Mouse (Mus musculus) cerebellum, adult (tissue): Measurements from ENCODE around the gene Srpk1.
A peak's percentile ranks its signal among the peaks of the same experiment; 100 is the strongest.

Source experiments
- ATAC-seq: cut with Nextera tagmentation; 2 replicates; pipeline ENCODE4 v1.9.2; 2017; ENCODE audit warnings: mild to moderate bottlenecking, moderate library complexity, mixed read lengths; ENCODE audit not compliant: insufficient number of reproducible peaks, low FRiP score, low TSS enrichment

Gene Srpk1

DNA sequence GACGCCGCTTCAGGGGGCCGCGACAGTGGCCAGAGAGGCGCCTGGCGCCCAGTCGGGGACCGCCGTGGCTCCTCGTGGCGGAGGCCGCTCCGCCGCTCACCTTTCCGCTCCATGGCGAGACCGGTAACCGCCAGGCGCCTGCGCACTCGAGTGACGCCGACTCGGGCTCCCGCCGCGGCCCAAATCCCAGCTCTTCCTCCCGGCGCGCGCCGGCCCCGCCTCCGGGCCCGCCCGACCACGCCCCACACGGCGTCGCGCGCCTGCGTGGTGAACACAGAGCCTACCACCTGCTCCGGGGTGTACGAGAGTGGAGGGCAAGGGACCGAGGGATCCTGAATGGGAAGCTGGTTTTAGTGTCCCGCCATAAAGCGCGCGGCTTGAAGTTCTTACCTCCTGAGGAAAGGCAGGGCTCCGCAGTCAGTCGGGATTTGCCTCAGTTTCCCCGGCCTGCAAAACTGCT is at the start of gene Srpk1:
Gene Srpk1 (minus strand): TSS at position 410 of the 460 bp plus-strand sequence.
- peak; percentile 96 for ATAC-seq

DNA sequence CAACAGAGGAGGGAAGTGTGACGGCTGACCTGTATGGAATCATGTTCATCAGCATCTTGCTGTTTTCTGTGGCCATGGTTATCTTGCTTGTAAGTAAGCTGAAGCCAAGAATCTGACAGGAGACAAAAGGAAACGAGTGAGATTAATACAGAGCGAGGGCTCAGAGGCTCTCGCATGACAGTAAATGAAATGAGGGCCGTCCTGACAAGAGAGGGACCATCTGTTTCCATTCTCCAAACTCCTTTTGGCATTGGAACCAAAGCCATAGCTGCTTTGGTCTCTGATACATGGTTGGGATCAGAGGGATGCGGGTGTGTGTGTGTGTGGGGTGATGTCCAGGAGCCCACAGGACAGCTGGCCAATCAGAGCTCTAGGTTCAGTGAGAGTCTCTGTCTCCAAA is 37.1 kb upstream of the Srpk1 start:
- ATAC-seq = no peak

DNA sequence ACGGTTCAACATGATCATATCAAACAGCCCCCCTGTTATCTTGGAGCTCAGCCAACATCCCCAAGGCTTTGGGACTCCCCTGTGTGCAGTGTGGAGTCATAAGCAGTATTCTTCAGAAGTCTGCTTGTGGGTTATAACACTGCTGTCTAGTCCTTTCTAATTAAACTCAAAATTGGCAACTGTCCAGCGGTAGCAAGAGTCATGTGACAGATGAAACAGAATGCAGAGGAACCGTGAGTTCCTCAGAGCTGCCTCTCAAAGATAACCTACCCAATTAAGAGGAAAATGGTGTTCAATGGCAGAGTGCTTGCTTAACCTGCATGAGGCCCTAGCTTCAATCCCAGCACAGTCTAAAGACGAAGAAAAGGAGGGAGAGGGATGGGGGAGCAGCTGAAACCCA is 35.4 kb upstream of the Srpk1 start:
- no peak for ATAC-seq

DNA sequence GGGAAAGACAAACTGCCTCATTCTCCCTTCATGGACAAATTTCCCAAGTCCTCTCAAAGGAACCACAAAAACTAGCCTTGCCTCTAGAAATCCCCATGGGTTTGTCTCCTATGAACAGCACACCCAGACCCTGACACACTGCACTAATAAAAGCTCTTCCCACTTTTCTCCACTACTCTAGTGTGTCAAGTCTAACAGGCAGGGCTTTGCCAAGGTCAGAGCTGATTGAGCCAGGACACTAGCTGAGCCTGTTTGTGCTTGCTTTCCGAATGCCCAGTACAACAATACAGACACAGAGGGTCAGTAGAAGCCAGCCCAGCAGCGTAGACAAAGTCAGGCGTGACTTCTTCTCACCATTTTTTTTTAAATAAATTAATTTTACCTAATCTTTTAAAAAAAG is 27.8 kb upstream of the Srpk1 start:
- no peak for ATAC-seq

DNA sequence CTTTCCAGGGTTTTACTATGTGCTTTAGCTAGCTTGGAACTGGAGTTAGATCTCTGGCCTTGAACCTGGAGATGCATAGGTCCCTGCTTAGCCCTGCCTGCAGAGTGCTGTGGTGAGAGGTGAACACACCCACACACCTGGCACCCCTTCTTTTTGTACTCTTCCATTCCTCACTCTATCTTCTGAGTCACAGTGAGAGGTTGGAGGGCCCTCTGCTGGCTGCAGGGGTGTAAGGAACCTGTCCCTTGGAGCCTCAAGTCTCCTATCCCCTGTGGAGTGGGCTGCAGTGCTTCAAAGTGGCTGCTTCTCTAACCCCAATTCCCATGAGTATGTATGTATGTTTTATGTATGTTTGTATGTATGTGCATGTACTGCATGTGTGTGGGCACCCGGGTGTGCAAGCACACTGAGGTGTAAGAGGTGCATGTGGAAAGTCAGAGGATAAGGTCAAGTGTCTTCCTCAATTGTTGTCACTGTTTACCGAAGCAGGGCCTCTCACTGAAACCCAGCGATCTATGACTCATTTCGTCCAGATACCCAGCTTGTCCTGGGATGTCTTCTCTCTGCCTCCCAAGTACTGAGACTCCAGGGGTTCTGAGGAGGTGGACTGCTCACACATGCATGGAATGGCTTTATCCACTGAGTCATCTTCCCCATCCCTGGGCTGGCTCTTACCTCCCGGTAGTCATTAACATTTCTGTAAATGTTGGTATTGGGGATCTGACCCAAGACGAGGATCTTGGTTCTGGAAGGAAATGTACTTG is 26.3 kb upstream of the Srpk1 start:
- no peak for ATAC-seq

DNA sequence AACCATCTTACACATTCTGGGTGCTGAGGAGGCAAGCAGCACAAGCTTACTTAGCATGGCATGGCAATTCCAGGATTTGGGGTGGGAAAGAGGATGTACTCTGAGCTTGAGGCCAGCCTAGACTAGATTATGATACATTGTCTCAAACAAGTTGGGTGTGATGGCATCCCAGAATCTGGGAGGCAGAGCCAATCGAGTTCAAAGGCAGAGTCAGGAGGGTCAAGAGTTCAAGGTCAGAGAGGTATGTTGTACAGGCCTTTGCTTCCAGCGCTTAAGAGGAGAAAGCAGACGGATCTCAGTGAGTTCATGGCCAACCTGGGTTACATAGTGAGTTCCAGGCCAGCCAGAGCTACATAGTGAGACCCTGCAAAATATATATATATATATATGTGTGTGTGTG is 23.7 kb upstream of the Srpk1 start:
- ATAC-seq = no peak

DNA sequence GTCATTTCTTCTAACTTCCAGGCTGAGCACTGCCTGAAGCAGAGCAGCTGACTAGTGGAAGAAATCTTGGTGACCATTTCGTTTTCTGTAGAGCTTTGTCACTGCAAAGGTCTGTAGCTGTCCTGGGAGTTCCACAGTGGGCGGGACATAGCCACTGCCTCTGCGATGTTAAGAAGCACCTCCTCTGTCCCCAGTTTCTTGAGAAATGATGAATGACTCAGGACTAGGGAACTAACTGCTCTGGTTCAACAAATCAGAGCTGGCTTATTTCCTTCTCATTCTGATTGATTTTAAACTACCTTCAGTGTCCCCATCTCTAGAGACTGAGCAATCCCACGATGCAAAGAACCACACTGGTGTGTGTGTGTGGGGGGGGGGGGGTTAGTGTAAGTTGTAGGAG is 21.6 kb upstream of the Srpk1 start:
- no peak for ATAC-seq

DNA sequence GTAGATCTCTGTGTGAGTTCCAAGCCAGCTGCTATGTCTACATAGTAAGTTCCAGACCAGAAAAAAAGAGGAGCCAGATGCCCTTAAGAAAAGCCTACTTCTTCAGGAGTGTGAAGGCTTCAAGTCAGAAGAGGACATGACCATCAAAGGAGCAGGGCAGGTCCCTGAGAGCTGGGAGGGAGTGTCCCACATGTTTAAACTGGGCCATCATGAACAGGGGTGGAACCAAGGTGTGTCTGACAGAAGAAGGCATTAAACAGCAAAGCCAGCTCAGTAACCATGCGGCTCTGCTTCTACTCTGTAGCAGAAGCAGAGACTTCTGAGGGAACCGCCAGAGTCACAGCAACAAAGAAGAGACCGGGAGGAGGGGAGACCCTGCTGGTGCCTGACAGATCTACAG is 21.2 kb upstream of the Srpk1 start:
- ATAC-seq = no peak

DNA sequence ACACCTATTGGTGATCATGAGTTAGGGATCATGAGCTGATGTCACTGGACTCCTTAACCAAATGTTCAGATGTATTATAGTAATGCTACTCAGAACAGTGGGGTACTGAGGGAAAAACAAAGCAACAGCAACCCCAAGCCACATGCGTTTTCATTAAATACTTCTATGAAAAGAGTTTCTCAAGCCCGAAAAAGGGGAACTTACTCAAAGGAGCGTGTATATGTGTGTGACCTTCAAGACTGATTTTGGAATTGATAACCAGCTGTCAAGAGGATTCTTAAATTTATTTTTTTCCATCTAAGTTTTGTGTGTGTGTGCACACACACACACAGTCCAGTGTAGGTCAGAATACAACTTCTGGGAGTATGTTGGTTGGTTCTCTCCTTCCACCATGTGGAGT is 17.6 kb upstream of the Srpk1 start:
- no peak for ATAC-seq

DNA sequence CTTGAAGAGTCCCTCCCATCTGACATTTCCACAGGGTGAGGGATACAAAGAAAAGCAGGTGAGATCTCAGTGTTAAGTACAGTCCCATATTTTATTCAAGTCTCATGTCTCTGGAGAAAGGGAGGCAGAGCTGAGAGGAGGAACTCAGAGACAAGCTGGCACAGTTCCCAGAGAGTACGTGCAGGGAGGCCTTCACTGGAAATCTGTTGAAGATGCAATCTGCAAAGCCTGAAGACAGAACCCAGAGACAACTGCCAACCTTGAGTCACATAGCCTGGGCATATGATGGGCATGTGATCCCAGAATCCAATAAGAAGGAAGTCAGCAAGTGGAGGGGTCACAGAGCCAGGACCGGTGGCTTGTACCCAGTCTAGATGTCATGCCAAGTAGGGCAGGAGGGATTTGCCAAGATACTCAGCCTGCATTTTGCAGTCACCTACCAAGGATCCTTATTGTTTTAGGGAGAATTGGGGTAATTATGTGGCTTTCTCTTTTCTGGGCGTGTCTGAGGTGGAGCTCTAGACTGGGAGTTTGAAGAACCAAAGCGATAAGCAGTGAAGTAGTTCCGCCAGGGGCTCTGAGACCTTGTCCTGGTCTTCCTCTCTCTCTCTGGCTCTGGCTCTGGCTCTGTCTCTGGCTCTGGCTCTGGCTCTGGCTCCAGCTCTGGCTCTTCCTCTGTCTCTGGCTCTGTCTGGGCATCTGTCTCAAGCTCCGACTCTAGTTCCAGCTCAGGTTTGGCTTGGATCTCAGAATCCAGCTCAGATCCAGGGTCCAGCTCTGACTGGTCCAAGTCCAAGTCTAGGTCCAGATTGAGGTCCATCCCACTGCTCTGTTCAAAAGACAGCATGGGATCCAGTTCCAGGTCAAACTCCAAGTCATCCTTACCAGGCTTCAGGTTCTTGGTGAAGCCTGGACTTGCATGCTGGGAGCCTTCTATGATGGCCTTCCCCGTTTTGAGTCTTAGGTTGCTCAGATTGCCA is 15.5 kb upstream of the Srpk1 start:
- ATAC-seq = no peak

DNA sequence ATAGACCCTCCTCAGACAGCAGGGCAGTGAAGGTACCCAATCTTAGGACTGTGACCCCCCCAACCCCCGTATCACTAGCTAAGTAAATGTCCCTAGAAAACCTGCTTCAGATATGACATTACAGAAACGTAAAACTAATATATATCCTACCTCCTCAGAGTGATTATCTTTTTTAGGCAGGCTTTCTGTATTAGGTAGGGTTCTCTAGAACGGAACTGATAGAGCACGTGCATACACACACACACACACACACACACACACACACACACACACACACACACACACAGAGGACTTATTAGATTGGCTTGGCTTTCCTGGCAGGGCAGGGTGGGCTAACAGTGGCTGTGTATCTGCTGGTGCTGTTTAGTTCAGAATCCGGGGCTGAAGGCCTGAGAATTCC is 13.3 kb upstream of the Srpk1 start:
- ATAC-seq = no peak

DNA sequence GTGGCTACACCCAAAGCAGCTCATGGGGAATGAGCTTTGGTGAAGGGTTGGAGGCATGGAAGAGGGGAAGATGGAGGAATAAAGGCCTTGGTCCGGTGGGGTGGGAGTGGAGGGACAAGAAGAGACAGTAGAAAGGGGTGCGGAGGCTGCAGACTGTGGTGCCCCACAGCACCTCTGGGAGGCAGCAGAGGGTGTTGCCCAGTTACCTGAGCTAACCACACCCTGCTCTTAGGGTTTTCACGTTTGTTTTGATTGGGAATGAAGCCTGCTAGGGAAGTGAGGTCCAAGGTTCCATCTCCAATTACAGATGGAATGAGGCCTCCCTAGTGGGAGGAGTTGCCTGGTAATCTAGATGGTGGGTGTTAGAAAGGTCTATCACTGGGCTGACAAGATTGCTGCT is 6.6 kb upstream of the Srpk1 start:
- no peak for ATAC-seq

DNA sequence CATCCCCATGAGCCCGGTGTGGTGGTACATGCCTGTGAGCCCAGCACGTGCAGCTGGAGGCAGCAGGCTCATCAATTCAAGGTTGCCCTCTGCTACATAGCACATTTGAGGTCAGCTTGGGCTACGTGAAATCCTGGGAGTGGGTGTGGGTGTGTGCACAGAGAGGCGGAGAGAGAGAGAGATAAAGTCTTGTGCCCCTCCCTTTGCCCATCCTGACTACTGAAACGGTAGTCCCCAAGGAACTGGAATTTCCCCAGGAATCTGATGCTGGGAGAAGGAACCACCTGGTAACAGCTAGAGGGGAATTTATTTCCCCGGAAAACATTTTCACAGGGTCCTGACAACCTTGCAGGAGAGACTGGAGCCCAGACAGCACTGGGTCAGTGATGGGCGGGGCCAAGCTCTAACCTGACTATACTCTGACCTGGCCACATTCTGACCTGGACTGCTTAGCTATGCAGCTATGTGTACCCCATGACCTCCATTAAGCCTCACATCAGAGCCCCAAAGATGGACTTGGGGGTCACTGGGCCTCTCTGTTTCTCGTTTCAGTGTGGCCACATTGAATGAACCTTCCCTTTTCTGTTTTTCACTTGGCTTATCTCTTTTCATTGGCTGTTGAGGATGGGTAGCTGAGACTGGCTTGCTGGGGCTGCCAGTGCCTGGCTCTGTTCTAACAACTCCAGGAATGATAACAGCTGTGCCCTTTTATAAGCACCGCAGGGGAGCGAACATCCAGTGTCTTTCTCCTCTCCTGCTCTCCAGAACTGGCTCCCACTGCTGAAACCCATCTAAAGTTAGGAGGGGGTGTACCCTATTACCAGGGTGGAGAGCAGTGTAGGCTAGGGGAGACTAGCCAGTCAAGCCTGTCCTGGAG is 6.0 kb upstream of the Srpk1 start:
- no peak for ATAC-seq

DNA sequence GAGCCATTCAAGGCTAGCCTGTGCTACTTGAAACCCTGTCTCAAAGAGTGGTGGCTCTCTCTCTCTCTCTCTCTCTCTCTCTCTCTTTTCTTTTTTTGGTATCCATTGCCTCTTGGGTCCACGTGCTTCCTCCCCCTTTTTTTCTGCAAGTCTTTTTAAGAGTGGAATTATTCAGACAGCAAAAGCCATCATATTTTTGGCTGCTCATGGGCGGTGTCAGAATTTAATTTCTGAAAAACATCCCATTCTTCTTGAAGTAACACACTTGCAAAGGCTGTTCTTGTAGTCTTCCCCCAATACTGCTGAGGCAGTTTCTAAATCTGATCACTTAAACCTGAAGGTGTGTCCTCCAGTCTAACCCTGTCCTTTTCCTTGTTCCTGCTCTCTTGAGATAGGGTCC is 4.4 kb upstream of the Srpk1 start:
- ATAC-seq = no peak

DNA sequence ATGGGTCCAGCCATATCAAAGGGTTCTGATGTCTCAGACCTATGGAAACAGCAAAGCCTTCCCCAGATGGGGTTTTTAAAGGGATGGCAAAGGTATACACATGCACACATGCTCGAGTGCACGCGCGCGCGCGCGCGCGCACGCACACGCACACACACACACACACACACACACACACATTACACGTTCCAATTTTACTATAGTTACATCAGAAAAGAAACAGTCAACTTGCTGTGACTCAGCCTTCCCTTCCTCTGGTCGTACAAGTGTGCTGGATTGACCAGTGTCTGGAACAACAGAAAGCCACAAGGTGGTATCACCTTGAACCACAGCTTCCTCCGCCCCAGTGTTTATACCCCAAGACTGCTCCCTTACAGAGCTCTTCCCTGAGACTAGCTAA is 2.8 kb upstream of the Srpk1 start:
- ATAC-seq = no peak

DNA sequence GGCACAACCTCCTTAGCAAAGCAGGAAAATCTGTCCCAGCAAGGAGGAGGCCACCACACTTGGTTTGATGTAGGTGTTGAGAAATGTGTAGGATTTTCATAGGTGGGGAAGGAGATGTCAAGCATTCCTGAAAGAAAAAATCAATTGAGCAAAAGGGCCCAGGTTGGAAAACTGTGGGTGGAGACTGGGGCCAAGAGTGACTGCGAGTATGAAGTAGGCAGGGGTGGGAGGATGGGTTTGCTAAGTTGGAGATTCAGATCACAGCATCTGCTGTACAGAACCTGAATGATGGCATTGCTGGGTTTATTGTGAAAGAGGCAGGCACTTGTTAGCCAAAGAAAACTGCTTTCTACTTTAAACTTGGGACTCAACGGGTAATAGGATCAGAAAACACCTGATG is 2.3 kb upstream of the Srpk1 start:
- no peak for ATAC-seq

DNA sequence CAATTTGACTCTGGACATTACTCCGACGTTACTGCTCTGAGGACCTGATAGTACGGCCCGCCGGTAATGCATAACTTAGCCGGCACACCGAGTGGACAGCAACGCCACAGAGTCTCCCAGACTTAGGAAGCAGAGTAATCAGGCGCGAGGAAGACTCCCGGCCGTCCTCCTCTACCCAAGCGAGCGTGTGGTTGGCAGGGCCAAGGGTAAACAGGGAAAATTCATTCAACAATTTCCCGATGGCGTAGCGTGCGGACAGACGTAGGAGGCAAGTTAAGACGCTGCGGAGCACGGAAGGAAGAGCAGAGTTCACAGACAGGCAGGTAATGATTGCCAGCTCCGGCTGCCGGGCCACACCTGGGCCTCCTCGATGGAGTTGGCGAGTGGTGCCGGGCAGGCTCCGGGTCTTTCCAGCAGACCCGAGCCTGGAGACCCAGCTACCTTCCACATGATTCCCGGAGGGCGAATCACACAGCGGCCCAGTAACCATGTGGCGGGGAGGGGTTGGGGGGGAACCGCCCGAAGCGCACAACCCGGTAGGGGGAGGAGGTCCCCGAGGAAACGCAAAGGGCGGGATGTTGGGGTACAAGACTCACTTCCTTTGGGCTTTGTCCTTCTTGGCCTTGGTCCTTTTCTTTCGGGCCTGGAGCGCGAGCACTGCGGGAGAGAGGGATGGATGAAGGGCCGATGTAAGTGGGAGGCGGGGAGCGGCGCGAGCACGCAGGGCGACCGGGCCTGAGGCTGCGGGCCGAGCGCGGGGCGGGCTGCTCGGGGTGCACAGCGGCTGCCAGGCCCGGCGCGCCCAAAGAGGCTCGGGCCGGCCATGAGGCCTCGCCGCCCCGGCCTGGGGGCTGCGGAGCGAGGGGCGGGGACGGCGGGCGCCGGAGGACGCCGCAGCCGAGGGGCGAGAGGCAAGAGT is 869 bp downstream of the Srpk1 start:
- peak; percentile 50; the same call in 1 of the 2 replicates for ATAC-seq

DNA sequence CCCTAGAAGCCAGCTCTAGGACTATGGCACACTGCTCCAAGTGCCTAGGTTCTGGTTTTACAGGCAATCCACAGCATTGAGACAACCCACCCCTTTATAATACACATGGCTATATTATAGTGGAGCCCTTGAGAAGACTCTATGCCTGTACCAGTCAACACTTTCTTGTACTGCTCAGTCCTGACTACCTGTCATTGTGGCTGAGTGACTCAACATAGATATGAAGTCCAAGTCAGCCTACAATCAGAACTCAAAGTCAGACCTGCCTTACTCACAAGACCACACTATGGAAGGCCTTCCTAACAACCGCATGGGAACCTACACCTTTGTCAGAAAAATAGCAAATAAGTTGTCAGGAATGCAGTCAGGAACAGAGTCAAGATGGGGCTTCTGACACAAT is 3.7 kb downstream of the Srpk1 start:
- ATAC-seq = no peak

DNA sequence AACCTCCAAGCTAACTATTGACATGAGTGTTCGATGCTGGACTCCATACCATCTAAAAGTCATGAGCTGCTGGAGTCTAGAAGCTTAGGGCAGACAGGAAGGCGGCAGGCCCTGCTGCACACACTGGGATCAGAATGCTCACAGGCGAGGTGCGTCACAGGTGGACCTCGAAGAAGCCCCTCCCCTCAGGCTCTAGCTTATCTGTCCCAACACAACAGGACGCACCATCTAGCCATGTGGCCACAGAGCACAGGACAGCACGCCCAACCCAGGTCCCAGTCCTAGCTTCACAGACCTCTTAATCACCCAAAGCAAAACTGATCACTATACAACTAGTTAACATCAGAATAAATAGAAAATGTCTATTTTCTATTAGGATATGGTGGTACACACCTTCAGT is 4.4 kb downstream of the Srpk1 start:
- no peak for ATAC-seq
